Mouse (Mus musculus) brain, embryonic 18.5 days (tissue): Measurements from ENCODE around the gene Asb6.

Experiments used
- DNase-seq: peaks from one replicate; pipeline ENCODE4 v3.0.0-alpha.2; 2012; ENCODE audit warnings: low read depth, low spot score

The Asb6 gene

GRCm38 (mm10) chr2:30834373-30835022, 4.4 kb upstream of the Asb6 start, which contains the start of gene Prrx2:
Gene Prrx2, plus strand, starts transcription at chr2:30834972.
- DNase-seq, result no peak

DNA sequence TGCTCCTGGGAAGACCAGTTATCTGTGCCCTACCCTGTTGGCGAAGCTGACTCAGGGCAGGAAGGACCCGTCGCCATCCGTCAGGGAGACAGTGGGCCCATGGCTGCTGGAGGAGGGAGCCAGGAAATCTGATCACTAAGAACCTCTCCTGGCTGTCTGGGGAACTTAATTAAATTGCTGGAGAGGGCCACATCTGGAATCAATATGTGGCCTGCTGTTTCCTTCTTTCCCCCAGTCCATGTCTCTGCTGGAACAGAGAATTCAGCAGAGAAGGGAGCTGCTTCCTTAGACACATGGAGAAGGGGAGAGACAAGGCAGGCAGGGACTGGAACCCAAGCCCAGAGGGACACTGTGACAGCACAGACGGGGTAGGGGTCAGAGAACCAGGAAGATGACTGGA, 3.5 kb upstream of the Asb6 start:
- no peak for DNase-seq

DNA sequence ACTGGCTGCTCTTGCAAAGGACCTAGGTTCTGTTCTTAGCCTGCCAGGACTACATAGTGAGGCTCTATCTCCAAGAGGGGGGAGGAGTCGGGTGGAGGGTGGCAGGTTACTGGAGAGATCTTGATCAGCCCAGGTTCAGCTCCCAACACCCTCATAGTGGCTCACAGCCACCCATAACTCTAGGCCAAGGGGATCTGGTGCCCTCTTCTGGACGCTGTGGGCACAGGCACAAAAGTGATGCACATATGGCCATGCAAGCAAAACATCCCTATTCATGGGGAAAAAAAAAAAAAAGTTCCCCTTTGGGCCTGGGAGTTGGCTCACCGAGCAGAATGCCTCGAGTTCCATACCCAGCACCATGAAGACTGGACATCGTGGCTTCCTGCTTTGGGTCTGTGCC, 818 bp downstream of the Asb6 start:
- DNase-seq, result no peak

DNA sequence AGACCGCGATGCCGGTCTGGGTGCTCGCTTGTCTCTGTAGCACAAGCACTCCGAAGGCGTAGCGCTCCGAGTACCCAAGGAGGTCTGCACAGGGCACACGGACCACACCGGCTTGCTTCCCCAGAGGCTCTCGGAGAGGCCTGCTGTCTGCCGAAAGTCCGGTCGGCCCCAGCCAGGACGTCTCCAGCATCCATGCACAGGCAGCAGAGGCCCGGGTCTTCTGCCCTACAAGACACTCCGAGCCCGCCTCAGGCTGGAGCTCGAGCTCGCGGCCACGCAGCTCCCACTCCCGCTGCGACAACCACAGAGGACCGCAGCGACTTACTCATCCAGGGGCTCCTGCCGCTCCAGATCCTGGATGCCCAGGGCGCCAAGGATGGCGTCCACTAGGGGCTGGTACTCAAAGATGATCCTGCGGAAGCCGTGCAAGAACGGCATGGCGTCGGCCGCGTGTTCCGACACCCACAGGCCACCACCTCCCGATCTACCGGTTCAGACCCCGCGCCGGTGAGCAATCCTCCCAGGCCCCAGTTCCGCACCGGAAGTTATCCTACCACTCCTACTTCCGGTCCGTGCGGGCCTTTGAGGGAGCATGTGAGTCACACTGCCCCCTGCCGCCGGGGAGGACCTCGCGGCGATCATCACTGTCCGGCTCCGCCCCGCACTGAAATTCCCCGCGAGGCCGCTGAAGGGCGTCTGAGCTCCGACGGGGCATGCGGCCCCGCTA, 2.2 kb downstream of the Asb6 start:
- peak; percentile 72 for DNase-seq

DNA sequence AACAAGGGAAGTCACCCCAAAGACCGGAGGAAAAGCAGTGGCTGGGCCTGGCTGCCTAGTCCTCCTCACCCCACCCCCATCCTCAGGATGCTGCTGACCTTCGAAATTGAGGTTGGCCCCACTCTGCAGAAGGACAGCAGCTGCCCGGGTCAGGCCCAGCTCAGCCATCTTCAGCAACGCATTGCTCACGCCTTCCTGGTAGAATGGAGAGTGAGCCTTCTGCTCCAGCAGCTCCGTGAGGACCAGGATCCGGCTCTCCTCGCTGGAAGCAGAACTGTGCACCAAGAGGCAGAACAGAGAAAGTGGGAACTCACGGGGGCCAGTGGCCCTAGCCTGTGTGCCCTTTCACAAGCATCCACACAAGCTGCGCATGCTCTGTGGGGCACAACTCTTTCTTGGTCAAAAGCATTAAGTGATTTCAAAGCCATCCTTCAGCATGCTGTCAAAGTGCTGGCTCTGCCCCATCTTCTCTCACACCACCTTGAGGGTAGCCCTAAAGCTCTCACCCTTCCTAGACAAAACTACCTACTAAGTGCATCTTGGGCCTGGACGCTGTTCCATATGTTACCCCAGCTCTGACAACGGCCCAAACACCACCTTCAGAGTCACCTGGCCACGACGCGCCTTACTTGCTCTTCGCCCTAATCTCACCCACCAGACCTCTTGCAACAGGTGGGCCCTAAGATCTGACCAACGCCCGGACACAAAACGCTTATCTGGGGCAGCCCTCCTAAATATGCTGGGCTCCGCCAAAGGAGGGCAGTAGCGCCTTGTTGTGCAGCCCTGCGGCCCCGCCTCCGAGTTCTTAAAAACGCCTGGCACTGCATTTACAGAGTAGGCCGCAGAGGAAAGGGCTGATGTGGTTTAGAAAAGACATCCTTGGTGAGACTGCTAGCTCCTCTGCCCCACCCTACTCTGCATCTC, 3.0 kb downstream of the Asb6 start:
- no peak for DNase-seq

GRCm38 (mm10) chr2:30823385-30824153, 6.6 kb downstream of the Asb6 start:
- DNase-seq, result no peak

- DNase-seq, result no peak
These were observed 7.7 kb downstream of the Asb6 start for GRCm38 (mm10) chr2:30822460-30822859.

DNA sequence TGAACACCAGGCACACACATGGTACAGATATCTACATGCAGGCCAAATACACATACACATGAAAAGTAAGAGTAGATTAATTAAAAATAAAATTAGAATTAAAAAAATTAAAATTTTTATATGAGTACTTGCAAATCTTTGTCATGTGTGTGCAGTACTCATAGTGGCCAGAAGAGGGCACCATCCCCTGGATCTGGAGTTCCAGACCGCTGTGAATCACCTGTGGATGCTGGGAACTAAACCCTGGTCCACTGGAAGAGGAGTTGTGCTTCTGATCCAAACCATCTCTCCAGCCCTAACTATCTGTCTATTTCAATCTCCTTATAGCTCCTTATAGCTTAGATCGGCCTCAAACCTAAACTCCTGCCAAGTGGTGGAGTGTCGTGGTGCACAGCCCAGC, 9.1 kb downstream of the Asb6 start:
- DNase-seq, result no peak

DNA sequence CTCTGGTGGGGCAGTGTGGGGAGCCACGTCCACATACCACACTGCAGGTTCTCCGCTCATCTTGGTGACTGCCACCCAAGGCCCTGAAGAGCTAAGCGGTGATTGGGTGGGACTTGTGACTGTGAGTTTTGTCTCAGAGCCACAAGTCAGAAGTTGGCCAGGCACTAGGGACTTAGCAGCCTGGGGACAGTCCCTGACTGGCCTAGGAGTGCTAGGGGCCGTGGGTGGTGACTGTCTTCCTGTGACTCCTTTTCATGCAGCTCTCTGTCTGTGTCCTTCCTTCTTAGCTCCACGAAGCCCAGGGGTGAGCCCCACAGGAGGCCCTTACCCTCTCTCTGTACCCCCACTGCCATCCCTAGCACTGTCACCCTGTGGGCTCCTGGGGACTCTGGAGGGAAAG, 10.3 kb downstream of the Asb6 start:
- DNase-seq, result no peak

DNA sequence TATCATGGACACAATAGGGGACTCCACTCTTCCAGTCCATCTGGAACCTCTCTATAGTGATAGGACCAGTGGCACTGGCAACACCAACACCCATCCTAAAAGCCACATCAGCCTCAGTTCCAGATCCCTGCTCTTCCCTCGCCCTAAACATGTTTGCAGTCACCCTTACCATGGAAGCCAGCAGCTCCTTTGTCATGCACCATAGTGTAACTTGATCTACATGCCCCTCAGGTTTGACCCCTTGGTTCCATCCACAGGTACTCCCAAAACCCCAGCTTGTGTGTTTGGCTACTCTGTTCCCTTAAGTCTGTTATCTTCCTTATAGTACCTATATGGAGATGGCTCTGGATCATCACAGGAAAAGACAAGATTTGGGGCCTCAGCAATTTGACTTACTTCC, 13.8 kb downstream of the Asb6 start:
- DNase-seq, result no peak

- DNase-seq, result no peak
These were observed 19.6 kb downstream of the Asb6 start for GRCm38 (mm10) chr2:30810573-30810972.

DNA sequence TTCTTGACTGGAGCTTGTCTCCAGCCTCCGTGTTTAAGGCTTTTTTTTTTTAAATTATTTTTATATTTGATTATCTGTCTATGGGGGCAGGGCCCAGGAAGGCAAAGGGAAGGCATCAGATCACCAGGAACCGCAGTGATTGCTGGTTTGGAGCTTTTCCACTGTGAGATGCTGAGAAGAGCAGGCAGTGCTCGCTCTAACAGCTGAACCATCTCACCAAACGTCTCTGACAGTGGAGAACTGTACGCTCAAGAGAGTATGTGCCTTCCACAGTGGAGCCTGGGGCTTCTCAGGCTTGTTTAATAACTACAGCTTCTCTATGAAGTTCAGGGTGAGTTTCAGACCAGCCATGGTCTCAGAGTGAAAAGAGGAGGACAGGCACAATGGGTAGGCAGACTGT, 20.6 kb downstream of the Asb6 start:
- DNase-seq, result no peak

DNA sequence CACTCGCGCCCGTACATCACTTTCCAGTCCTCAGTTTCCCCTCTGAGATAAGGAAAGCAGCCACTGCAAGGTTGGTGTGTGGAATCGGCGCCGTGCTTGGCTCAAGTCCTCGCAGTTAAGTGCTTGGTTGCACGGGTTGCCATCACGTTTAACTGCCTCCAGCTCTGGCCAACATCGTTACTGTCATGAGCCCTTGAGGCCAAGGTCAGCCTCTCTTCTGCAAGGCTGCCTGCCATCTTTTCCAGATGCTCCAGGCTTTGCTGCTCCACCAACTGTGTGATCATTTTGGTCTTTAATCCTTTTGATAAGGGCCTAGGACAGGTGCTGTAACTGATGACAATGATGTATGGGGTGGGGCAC, 21.9 kb downstream of the Asb6 start:
- no peak for DNase-seq

- DNase-seq, result peak; percentile 97
These were observed 22.4 kb downstream of the Asb6 start, which contains the start of gene Ntmt1 for GRCm38 (mm10) chr2:30807648-30808295. Gene Ntmt1, plus strand, starts transcription at chr2:30807826.

DNA sequence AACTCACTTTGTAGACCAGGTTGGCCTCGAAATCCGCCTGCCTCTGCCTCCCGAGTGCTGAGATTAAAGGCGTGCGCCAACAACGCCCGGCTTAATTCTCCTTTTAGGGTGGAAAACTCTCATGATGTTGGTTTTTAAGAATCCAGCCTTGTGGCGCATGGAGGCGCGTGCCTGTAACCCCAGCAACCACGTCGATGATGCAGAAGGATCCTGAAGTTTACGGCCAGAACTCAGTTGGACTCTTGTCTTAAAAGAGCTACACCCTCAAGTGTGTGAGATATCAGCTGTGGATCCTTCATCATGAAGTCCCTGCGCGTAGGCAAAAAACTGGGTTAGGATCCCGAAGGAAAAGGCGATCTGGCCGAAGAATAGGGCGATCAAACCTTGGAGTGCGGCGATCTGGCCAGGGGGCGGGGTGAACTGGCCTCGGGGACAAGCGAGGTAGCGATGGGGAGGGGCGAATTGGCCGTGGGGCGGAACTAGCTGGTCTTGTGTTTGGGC, 22.9 kb downstream of the Asb6 start:
- DNase-seq, result no peak

GRCm38 (mm10) chr2:30805983-30806382, 24.1 kb downstream of the Asb6 start:
- DNase-seq, result no peak

- no peak for DNase-seq
These were observed 26.5 kb downstream of the Asb6 start, which contains the start of gene 1700001O22Rik for GRCm38 (mm10) chr2:30803604-30804003. Gene 1700001O22Rik, minus strand, starts transcription at chr2:30803661.

DNA sequence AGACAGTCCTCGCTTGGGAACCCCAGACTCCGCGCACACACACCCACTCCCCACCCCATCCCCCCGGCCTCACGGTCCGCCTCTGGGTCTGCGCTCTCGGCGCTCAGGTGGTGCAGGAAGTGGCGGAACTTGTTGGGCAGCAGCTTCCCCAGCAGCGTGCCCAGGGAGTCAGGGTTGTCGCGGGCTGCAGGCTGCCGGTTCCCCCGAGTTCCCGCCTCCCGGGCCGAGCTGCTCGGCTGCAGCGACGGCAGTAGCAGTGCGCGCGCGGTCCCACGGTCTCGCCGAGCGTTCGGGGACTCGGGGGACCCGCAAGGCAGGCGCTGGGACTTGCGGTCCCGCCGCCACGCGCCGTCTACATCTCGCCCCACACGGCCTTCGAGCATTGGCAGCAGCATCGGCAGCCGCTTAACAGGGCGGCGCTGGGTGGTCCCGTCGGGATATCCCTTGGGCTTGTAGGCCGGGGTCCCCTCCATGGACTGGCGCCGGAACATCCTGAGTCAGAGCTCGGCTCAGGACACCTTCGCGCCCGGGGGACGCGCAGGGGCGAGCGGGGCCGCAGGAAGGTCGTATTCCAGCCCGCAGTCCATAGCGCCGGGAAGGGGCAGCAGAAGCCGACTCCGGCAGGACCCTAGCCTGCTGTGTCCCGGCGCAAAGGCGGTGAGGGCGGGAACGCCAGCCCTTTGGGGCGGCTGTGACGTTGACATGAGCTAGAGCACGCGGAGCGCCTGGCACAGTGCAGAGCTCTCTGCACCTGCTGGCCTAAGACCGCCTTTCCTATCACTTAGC, 28.9 kb downstream of the Asb6 start:
- DNase-seq, result no peak

GRCm38 (mm10) chr2:30800671-30801066, 29.5 kb downstream of the Asb6 start:
- no peak for DNase-seq

- DNase-seq, result no peak
These were observed 30.7 kb downstream of the Asb6 start for GRCm38 (mm10) chr2:30799456-30799855.
